ENCODE assay signal across 11 mouse cellular contexts in genomic region chr9:119973869-119974520, GRCm38 (mm10). TPM values are rescaled to one million over a fixed set of nuclear protein-coding genes. Genes with fewer than 3 reads are reported as not detected.
DNase-seq lines count a peak whose midpoint lies in the region; ATAC-seq and TF ChIP-seq lines count a peak whose summit lies in the region.
"Had no signal": no experiment of that assay in that cellular context is flagged by ENCODE, and none has a peak within 500 bp of the region (broad histone marks: within the 10 kb centered on the region; RNA-seq: fewer than 3 reads in every experiment).

No protein-coding gene starts in this region.

- H3K4me1 ChIP-seq in stomach, postnatal 0 days (replicated peaks; ENCODE audit: control insufficient read depth, insufficient read depth), result 0 out of 2 replicates have a peak, but pooled peaks cover 12% of the 10 kb centered on the region

- H3K27ac ChIP-seq in stomach, postnatal 0 days (replicated peaks), result no peak overlapping the region
- H3K27ac ChIP-seq: heart, embryonic 13.5 days; neural tube, embryonic 13.5 days had no signal

- intact Hi-C loops in left cerebral cortex, postnatal 4 days (cut with DNase I), result no loop called here

- H3K27me3 ChIP-seq in stomach, postnatal 0 days (ENCODE audit: control insufficient read depth, insufficient read depth, low read length), result no peaks in the 10 kb centered on the region; the same call in 1 of the 2 replicates
- H3K27me3 ChIP-seq: heart, embryonic 13.5 days; neural tube, embryonic 13.5 days had no signal

- H3K9ac ChIP-seq in stomach, postnatal 0 days (ENCODE audit: low read length), result no peak overlapping the region
- H3K9ac ChIP-seq: heart, embryonic 13.5 days; neural tube, embryonic 13.5 days had no signal

- H3K9me3 ChIP-seq in stomach, postnatal 0 days (ENCODE audit: control insufficient read depth, low read length), result no peaks in the 10 kb centered on the region
- H3K9me3 ChIP-seq: heart, embryonic 13.5 days; neural tube, embryonic 13.5 days had no signal

- ATAC-seq in stomach, postnatal 0 days (ENCODE audit: low FRiP score, low TSS enrichment), result no peak
- no peak for ATAC-seq in megakaryocyte progenitor cell, adult 5-6 weeks (replicated peaks; ENCODE audit: poor library complexity)

- TF ChIP-seq EP300 in stomach, postnatal 0 days (optimal IDR thresholded peaks at IDR 0.05), result no peak

- peak; percentile 52 for DNase-seq in adrenal gland, postnatal 14 days
- DNase-seq in adrenal gland, postnatal 4 days (ENCODE audit: low spot score in 2 of 2), result no peak
- DNase-seq in left cerebral cortex, postnatal 4 days, result peak; percentile 38
- DNase-seq in left cerebral cortex, adult 9 months (ENCODE audit: low spot score in 2 of 2), result no peak
- peak; percentile 14 for DNase-seq in NIH3T3 (ENCODE audit: low read depth)
- DNase-seq in stomach, postnatal 0 days (ENCODE audit: low spot score), result no peak
- no peak for DNase-seq in urinary bladder, postnatal 36 days (ENCODE audit: low spot score in 2 of 2)

- H3K4me2 ChIP-seq in stomach, postnatal 0 days (replicated peaks; ENCODE audit: low read depth), result no peak overlapping the region
- H3K4me2 ChIP-seq: heart, embryonic 13.5 days; neural tube, embryonic 13.5 days had no signal

- H3K4me3 ChIP-seq in stomach, postnatal 0 days (ENCODE audit: low read depth, low read length), result no peak overlapping the region
- H3K4me3 ChIP-seq: heart, embryonic 13.5 days; neural tube, embryonic 13.5 days had no signal

- H3K36me3 ChIP-seq in stomach, postnatal 0 days (ENCODE audit: control insufficient read depth, insufficient read depth, low read length), result peaks cover 25% of the 10 kb centered on the region

- TF ChIP-seq CTCF in stomach, postnatal 0 days (IDR thresholded peaks at IDR 0.05; ENCODE audit: low read depth), result peak; percentile 67

- WGBS in stomach, postnatal 0 days, result 89% methylated on average over 27 of the region's 27 CpGs

RNA-seq across cellular contexts. Expression of gene Csrnp1, which starts 10.5 kb away (rescaled TPM):
- total RNA-seq in adrenal gland, postnatal 14 days (2021), result 17.8 and 24.5 TPM in 2 replicates
- 10 to 100 TPM; 18.0 to 18.1 TPM for total RNA-seq in adrenal gland, postnatal 4 days (2021)
- 1 to 10 TPM; 2.9 to 3.7 TPM for total RNA-seq in left cerebral cortex, postnatal 4 days (2021)
- polyA plus RNA-seq in stomach, postnatal 0 days (2015; fragmentation: Nextera tagmentation; extraction: Ambion mirVana), result 5.5 and 5.6 TPM in 2 replicates
- 9.0 and 12.3 TPM in 2 replicates for total RNA-seq in megakaryocyte progenitor cell, adult 5-6 weeks (2015)
- total RNA-seq in megakaryocyte progenitor cell, adult 5-6 weeks (2017), result 13.3 and 18.9 TPM in 2 replicates

RNA-seq across cellular contexts. Expression of gene Ttc21a, which starts 36.6 kb away (rescaled TPM):
- 0.11 TPM in 2 replicates for total RNA-seq in adrenal gland, postnatal 14 days (2021)
- total RNA-seq in adrenal gland, postnatal 4 days (2021), result under 1 TPM; 0.34 TPM
- total RNA-seq in left cerebral cortex, postnatal 4 days (2021), result 1 to 10 TPM; 1.4 to 1.5 TPM
- polyA plus RNA-seq in stomach, postnatal 0 days (2015; fragmentation: Nextera tagmentation; extraction: Ambion mirVana), result 0.04 TPM in 2 replicates
- 2.3 and 2.4 TPM in 2 replicates for total RNA-seq in megakaryocyte progenitor cell, adult 5-6 weeks (2015)
- total RNA-seq in megakaryocyte progenitor cell, adult 5-6 weeks (2017), result 3.4 and 5.7 TPM in 2 replicates

RNA-seq across cellular contexts. Expression of gene Gorasp1, which starts 36.6 kb away (rescaled TPM):
- 17.0 and 22.3 TPM in 2 replicates for total RNA-seq in adrenal gland, postnatal 14 days (2021)
- total RNA-seq in adrenal gland, postnatal 4 days (2021), result 10 to 100 TPM; 26.9 to 27.1 TPM
- 10 to 100 TPM; 20.2 to 22.8 TPM for total RNA-seq in left cerebral cortex, postnatal 4 days (2021)
- polyA plus RNA-seq in stomach, postnatal 0 days (2015; fragmentation: Nextera tagmentation; extraction: Ambion mirVana), result 17.8 and 18.8 TPM in 2 replicates
- 7.9 and 8.7 TPM in 2 replicates for total RNA-seq in megakaryocyte progenitor cell, adult 5-6 weeks (2015)
- 5.1 and 7.4 TPM in 2 replicates for total RNA-seq in megakaryocyte progenitor cell, adult 5-6 weeks (2017)

RNA-seq across cellular contexts. Expression of gene Xirp1, which starts 49.4 kb away (rescaled TPM):
- 0.22 and 0.30 TPM in 2 replicates for total RNA-seq in adrenal gland, postnatal 14 days (2021)
- total RNA-seq in adrenal gland, postnatal 4 days (2021), result 1 to 10 TPM; 2.2 to 5.6 TPM
- total RNA-seq in left cerebral cortex, postnatal 4 days (2021), result under 1 TPM in 1 of 2 experiments, not detected in 1; 0.06 TPM
- polyA plus RNA-seq in stomach, postnatal 0 days (2015; fragmentation: Nextera tagmentation; extraction: Ambion mirVana), result 0.05 and 0.11 TPM in 2 replicates
- total RNA-seq in megakaryocyte progenitor cell, adult 5-6 weeks (2015), result not detected in 2 replicates
- not detected in 2 replicates for total RNA-seq in megakaryocyte progenitor cell, adult 5-6 weeks (2017)
- polyA plus RNA-seq: forebrain, embryonic 11.5 days had no signal

Comparison
In these comparisons a context has a peak if more than half of its experiments do, and no peak if none do; other contexts are left out.
1. DNase-seq: peak in adrenal gland, postnatal 14 days (single experiment), left cerebral cortex, postnatal 4 days (single experiment) and NIH3T3 (single experiment); none in adrenal gland, postnatal 4 days (0 of 2), left cerebral cortex, adult 9 months (0 of 2), stomach, postnatal 0 days (single experiment) and urinary bladder, postnatal 36 days (0 of 2).